Mouse (Mus musculus) liver, embryonic 11.5 days (tissue): ENCODE measurements around the gene Slc25a30. TPM values are rescaled to one million over a fixed set of nuclear protein-coding genes. Genes with fewer than 3 reads are reported as not detected.

Experiments
- ATAC-seq: fragments of 200-750 bp; cut with Nextera tagmentation; replicated peaks from 2 replicates; pipeline ENCODE4 v1.8.0; 2017; ENCODE audit warnings: moderate number of reproducible peaks, mild to moderate bottlenecking, moderate TSS enrichment, moderate library complexity; ENCODE audit not compliant: low FRiP score
- DNase-seq: peaks from one replicate; pipeline ENCODE4 v3.0.0-alpha.2; 2017; ENCODE audit warnings: low spot score
- H3K27ac ChIP-seq: fragments of 300-500 bp; sonication (generic); 2 replicates; pipeline ENCODE4 v1.5.1; 2014; ENCODE audit warnings: mild to moderate bottlenecking, low read depth, low read length, control low read depth
- H3K27me3 ChIP-seq: fragments of 300-500 bp; sonication (generic); replicated peaks from 2 replicates; pipeline ENCODE4 v1.6.1; 2014; ENCODE audit warnings: low read length, mixed read lengths; ENCODE audit not compliant: control insufficient read depth, insufficient read depth
- H3K36me3 ChIP-seq: fragments of 300-500 bp; sonication (generic); 2 replicates; pipeline ENCODE4 v1.6.1; 2014; ENCODE audit warnings: mild to moderate bottlenecking, low read length, moderate library complexity, mixed read lengths; ENCODE audit not compliant: control insufficient read depth, insufficient read depth
- H3K4me1 ChIP-seq: fragments of 300-500 bp; sonication (generic); replicated peaks from 2 replicates; pipeline ENCODE4 v1.6.1; 2014; ENCODE audit warnings: low read length, mixed read lengths; ENCODE audit not compliant: control insufficient read depth, insufficient read depth
- H3K4me2 ChIP-seq: fragments of 300-500 bp; sonication (generic); 2 replicates; pipeline ENCODE4 v1.6.1; 2014; ENCODE audit warnings: mild to moderate bottlenecking, control low read depth, moderate library complexity
- H3K4me3 ChIP-seq: fragments of 300-500 bp; sonication (generic); 2 replicates; pipeline ENCODE4 v1.5.1; 2014; ENCODE audit warnings: low read depth, low read length, control low read depth
- H3K9ac ChIP-seq: fragments of 300-500 bp; sonication (generic); 2 replicates; pipeline ENCODE4 v1.6.1; 2014; ENCODE audit warnings: low read depth, low read length, control low read depth
- H3K9me3 ChIP-seq: fragments of 300-500 bp; sonication (generic); 2 replicates; pipeline ENCODE4 v1.6.1; 2016; ENCODE audit warnings: low read length, inconsistent platforms, mixed read lengths; ENCODE audit not compliant: control insufficient read depth
- WGBS: fragments of 180-500 bp; shearing (Covaris S2); extraction: QIAGEN DNeasy Blood & Tissue Kit; methylation state at CpG from one replicate; pipeline ENCODE4 v1.1.7; 2014; 5-methylcytosine and 5-hydroxymethylcytosine counted together
- polyA plus RNA-seq: library from polyadenylated mRNA; unstranded; fragments of >200 nt; fragmentation: Nextera tagmentation; extraction: Ambion mirVana; gene quantifications from 2 replicates; pipeline ENCODE4 v1.2.1, GENCODE M21; 2014

Gene Slc25a30
- polyA plus RNA-seq, 1 experiment from 2014 or later: 7.3 TPM

DNA sequence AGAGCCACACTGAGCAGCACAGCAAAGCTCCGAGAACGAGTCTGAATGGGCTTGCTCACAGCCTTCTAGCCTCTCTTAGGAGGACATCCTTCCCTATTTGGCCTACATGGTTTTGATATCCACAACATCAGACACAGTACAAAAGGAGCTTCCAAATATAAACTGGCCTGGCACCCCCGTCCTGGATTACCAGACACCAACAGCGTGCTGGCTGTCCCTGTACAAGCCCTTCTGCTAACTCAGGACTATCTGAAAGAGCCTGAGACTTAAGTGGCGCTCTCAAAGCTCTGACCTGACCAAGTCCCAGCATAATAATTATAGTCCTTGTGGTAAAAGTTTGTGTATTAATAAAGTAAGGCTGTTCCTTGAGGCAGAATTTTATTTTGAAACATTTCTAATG, 66.7 kb downstream of the Slc25a30 start:
- no peaks in the 10 kb centered on the region for H3K9me3 ChIP-seq
- no peak overlapping the region for H3K9ac ChIP-seq
- H3K4me2 ChIP-seq: no peak overlapping the region
- 91% methylated on average over 5 of the region's 5 CpGs for WGBS
- peaks cover 17% of the 10 kb centered on the region for H3K36me3 ChIP-seq
- no peak overlapping the region for H3K27ac ChIP-seq
- no peak for ATAC-seq
- H3K4me1 ChIP-seq: no peaks in the 10 kb centered on the region
- no peaks in the 10 kb centered on the region for H3K27me3 ChIP-seq
- DNase-seq: no peak
- no peak overlapping the region for H3K4me3 ChIP-seq

DNA sequence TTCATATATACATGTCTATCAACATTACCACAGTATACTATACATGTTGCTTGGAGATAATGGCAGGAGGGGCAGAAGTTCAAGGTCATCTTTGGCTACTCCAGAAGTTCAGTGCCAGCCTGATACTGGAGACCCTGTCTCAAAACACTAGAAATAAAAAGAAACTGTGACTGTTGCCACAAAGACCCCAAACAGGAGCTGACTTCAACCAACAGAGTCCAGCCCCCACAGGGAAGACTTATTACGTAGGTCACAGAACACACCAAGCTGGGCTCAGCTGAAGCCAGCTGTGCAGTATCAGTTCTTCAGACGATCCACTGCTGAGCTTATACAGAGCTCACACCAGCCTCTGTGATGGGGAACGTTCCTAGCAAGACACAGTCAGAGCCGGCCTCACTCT, 70.4 kb downstream of the Slc25a30 start:
- Histone ChIP-seq H3K4me3 (no peak overlapping the region), H3K27me3 (no peaks in the 10 kb centered on the region), H3K36me3 (peaks cover 28% of the 10 kb centered on the region), H3K9me3 (no peaks in the 10 kb centered on the region), H3K27ac (no peak overlapping the region), H3K9ac (no peak overlapping the region), H3K4me1 (no peaks in the 10 kb centered on the region), H3K4me2 (no peak overlapping the region)
- DNase-seq (no peak), ATAC-seq (no peak)
- 91% methylated on average over 4 of the region's 4 CpGs for WGBS

DNA sequence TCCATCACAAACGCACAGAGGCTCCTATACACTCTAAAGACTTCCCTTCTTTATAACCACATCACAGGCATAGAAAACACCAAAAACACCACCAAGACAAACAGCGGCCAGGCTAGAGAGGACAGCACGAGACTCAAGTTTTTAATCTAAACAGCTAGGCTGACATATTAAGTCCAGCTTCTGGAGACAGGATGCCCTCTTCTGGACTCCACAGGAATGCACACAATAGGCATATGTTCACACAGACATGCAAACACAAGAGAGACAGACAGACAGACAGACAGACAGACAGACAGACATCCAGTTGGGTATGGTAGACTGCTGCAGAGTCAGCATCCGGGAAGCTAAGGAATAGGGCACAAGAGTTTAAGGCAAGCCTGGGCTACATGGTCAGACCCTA, 73.2 kb downstream of the Slc25a30 start:
- ATAC-seq (no peak), DNase-seq (no peak)
- no peak overlapping the region for H3K4me3 ChIP-seq
- H3K9me3 ChIP-seq: no peaks in the 10 kb centered on the region
- WGBS: 86% methylated on average over 4 of the region's 4 CpGs
- no peak overlapping the region for H3K4me2 ChIP-seq
- no peaks in the 10 kb centered on the region for H3K27me3 ChIP-seq
- no peak overlapping the region for H3K9ac ChIP-seq
- H3K27ac ChIP-seq: no peak overlapping the region
- peaks cover 32% of the 10 kb centered on the region for H3K36me3 ChIP-seq
- no peaks in the 10 kb centered on the region for H3K4me1 ChIP-seq

DNA sequence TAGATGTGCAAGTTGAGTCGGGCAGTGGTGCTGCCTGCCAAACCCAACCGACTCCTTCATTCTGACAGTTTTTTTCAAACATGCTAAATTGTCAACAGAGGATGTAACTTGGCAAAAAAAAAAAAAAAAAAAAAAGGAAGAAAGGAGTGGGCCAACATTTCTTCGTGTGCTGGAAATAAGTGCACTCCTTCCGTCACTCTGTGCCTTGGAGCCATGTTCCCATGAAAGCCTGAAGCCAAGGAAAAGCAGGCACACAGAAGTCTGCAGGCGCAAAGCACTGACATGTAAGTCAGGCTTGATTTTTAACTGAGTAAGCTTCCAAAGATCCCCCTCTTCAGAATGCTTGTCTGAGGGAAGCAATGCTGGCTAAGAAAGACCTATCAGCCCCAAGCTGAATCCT, 74.2 kb downstream of the Slc25a30 start:
- Histone ChIP-seq H3K27me3 (no peaks in the 10 kb centered on the region), H3K9me3 (no peaks in the 10 kb centered on the region), H3K4me3 (no peak overlapping the region), H3K4me2 (no peak overlapping the region), H3K36me3 (peaks cover 34% of the 10 kb centered on the region), H3K4me1 (no peaks in the 10 kb centered on the region), H3K27ac (no peak overlapping the region), H3K9ac (no peak overlapping the region)
- ATAC-seq (no peak), DNase-seq (no peak)
- WGBS: 93% methylated on average over 5 of the region's 5 CpGs

DNA sequence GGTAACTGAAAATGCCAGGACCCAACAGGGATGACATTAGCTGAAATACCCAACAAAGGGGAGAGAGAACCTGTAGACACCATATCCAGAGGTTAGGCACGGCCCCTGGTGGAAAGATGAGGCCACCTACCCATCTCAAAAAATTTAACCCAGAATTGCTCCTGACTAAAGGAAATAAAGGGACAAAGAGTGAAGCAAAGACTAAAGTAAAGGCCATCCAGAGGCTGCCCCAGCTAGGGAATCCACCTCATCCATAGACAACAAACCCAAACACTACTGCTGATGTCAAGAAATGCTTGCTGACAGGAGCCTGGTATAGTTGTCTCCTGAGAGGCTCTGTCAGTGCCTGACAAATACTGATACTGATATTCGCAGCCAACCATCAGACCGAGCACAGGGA, 75.1 kb downstream of the Slc25a30 start:
- Histone ChIP-seq H3K27ac (no peak overlapping the region), H3K27me3 (no peaks in the 10 kb centered on the region), H3K4me3 (no peak overlapping the region), H3K36me3 (peaks cover 31% of the 10 kb centered on the region), H3K9me3 (no peaks in the 10 kb centered on the region), H3K4me1 (no peaks in the 10 kb centered on the region), H3K9ac (no peak overlapping the region), H3K4me2 (no peak overlapping the region)
- no peak for DNase-seq
- no peak for ATAC-seq
- WGBS: 87% methylated on average over 3 of the region's 3 CpGs

Other genes starting within 250 kb of the Slc25a30 start
- gene Spert, start 193.9 kb downstream of the Slc25a30 start, polyA plus RNA-seq: not detected in 2 replicates
- gene Erich6b, start 144.8 kb downstream of the Slc25a30 start, polyA plus RNA-seq: not detected in 2 replicates
- 18.1 and 19.3 TPM in 2 replicates for gene Cog3, start 32.5 kb downstream of the Slc25a30 start, polyA plus RNA-seq
- gene Tpt1, start 58.1 kb upstream of the Slc25a30 start, polyA plus RNA-seq: 946 and 1,034 TPM in 2 replicates
- gene Kctd4, start 168.0 kb upstream of the Slc25a30 start, polyA plus RNA-seq: 0.41 and 0.42 TPM in 2 replicates
- 56.9 and 59.6 TPM in 2 replicates for gene Gtf2f2, start 223.8 kb upstream of the Slc25a30 start, polyA plus RNA-seq